Mouse (Mus musculus): ENCODE measurements around the gene Slc6a18. TPM values are rescaled to one million over a fixed set of nuclear protein-coding genes. Genes with fewer than 3 reads are reported as not detected.

Slc6a18 gene
- polyA plus RNA-seq (2012; rRNA removed): not detected in 2 replicates

DNA sequence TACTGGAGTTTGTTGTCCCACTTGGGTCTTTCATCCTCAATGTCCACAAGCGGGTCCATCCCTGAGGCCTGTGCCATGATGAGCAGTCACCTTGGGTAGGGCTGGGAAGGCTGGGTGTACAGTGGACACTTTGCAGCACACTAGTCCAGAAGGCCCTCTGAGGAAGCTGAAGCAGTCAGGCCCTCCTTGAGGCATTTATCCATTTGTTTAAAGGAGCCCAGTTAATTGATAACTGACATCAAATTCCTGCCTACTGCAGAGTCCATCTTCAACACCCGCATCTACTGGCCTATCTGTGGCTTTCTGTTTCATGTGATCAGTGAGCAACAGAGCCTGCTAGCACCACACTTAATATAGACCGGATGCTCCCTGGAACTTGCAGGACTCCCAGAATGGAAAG lies at the start of gene Slc6a18:
TSS of gene Slc6a18 (minus strand) at position 171 of the 400 bp plus-strand sequence.

GRCm38 (mm10) chr13:73704694-73705325 lies 27.0 kb upstream of the Slc6a18 start, which contains the start of gene Slc6a19:
Gene Slc6a19, minus strand, starts transcription at chr13:73704865.

GRCm38 (mm10) chr13:73626745-73627549 lies 50.9 kb downstream of the Slc6a18 start, which contains the start of gene Tert:
Gene Tert, plus strand, starts transcription at chr13:73626911.

Other genes with a start within 250 kb of the Slc6a18 start
- gene Lpcat1, start 210.8 kb downstream of the Slc6a18 start, polyA plus RNA-seq (2012; rRNA removed): 105 and 109 TPM in 2 replicates
- 3.5 and 3.7 TPM in 2 replicates for gene Slc6a3, start 141.3 kb downstream of the Slc6a18 start, polyA plus RNA-seq (2012; rRNA removed)
- gene Clptm1l, start 74.0 kb downstream of the Slc6a18 start, polyA plus RNA-seq (2012; rRNA removed): 137 and 138 TPM in 2 replicates
- 14.6 and 14.8 TPM in 2 replicates for gene Tert, start 51.1 kb downstream of the Slc6a18 start, polyA plus RNA-seq (2012; rRNA removed)
- 0.22 and 0.48 TPM in 2 replicates for gene Slc6a19, start 26.8 kb upstream of the Slc6a18 start, polyA plus RNA-seq (2012; rRNA removed)
- gene Slc12a7, start 55.1 kb upstream of the Slc6a18 start, polyA plus RNA-seq (2012; rRNA removed): 11.9 and 13.4 TPM in 2 replicates
- 23.4 and 25.7 TPM in 2 replicates for gene Nkd2, start 169.6 kb upstream of the Slc6a18 start, polyA plus RNA-seq (2012; rRNA removed)